Mouse (Mus musculus): ENCODE measurements around the gene Mrpl58.

- TF ChIP-seq CTCF (IDR thresholded peaks at IDR 0.05; ENCODE audit: low read depth) (peak; percentile 54), EP300 (IDR thresholded peaks at IDR 0.05; ENCODE audit: low read depth) (no peak)
Observed at GRCm38 (mm10) chr11:115439906-115440595, 36.5 kb downstream of the Mrpl58 start, which contains the start of gene Trim80.

Data from liver, embryonic 14.5 days (tissue).